Comparison of ENCODE assay signal across 10 mouse cellular contexts in genomic region chr3:102763713-102764400, GRCm38 (mm10). TPM values are rescaled to one million over a fixed set of nuclear protein-coding genes. Genes with fewer than 3 reads are reported as not detected.
DNase-seq lines count a peak whose midpoint lies in the region; ATAC-seq and TF ChIP-seq lines count a peak whose summit lies in the region.
"Had no signal": no experiment of that assay in that cellular context is flagged by ENCODE, and none has a peak within 500 bp of the region (broad histone marks: within the 10 kb centered on the region; RNA-seq: fewer than 3 reads in every experiment).

No protein-coding gene starts in this region.

- TF ChIP-seq CTCF in layer of hippocampus, adult 2 months (conservative IDR thresholded peaks at IDR 0.05): 0 out of 2 replicates have a peak, but pooled peaks have one; percentile 7
- no peak for TF ChIP-seq CTCF in cerebellum, adult 2 months (IDR thresholded peaks at IDR 0.05; ENCODE audit: borderline replicate concordance, insufficient read depth, low read depth, low read length)
- peak; percentile 33; the same call in 1 of the 2 replicates for TF ChIP-seq CTCF in hindbrain, postnatal 0 days (IDR thresholded peaks at IDR 0.05; ENCODE audit: low read depth)

- peak; percentile 28 to 67 for DNase-seq in layer of hippocampus, adult 2 months (ENCODE audit: low spot score in 2 of 2)
- DNase-seq in layer of hippocampus, adult 9-10 months (ENCODE audit: low spot score): no peak
- peak; percentile 74 to 86 for DNase-seq in cerebellum, adult 2 months
- peak; percentile 52 to 62 for DNase-seq in heart, adult 18-20 months
- DNase-seq in hindbrain, postnatal 0 days (ENCODE audit: low spot score): peak; percentile 70
- DNase-seq in adipocyte (ENCODE audit: low spot score): no peak
- no peak for DNase-seq in adrenal gland, postnatal 4 days (ENCODE audit: low spot score in 2 of 2)
- no peak for DNase-seq in frontal cortex, postnatal 25 days (ENCODE audit: low spot score in 2 of 2)

- no peak overlapping the region for H3K9ac ChIP-seq in hindbrain, postnatal 0 days (replicated peaks; ENCODE audit: low read length)

- peaks cover 17% of the 10 kb centered on the region for H3K4me1 ChIP-seq in cerebellum, adult 2 months (ENCODE audit: control insufficient read depth, insufficient read depth, low read length)
- H3K4me1 ChIP-seq in hindbrain, postnatal 0 days (ENCODE audit: insufficient read depth, low read length): peaks cover 6% of the 10 kb centered on the region

- H3K36me3 ChIP-seq in hindbrain, postnatal 0 days (ENCODE audit: insufficient read depth, low read length): peaks cover 7% of the 10 kb centered on the region; the same call in 1 of the 2 replicates

- 0 out of 2 replicates have a peak overlapping the region, but pooled peaks have one; percentile 19 for H3K4me2 ChIP-seq in hindbrain, postnatal 0 days (ENCODE audit: low read depth, low read length)

- 13% methylated on average over 10 of the region's 10 CpGs for WGBS in cerebellum, adult 2 months
- 20% methylated on average over 10 of the region's 10 CpGs for WGBS in hindbrain, postnatal 0 days

- H3K27me3 ChIP-seq in cerebellum, adult 2 months (ENCODE audit: control insufficient read depth, insufficient read depth, low read length): no peaks in the 10 kb centered on the region
- no peaks in the 10 kb centered on the region for H3K27me3 ChIP-seq in hindbrain, postnatal 0 days (ENCODE audit: insufficient read depth, low read length)
- H3K27me3 ChIP-seq: CH12.LX had no signal

- no peak overlapping the region for H3K4me3 ChIP-seq in layer of hippocampus, adult 2 months
- H3K4me3 ChIP-seq in cerebellum, adult 2 months (replicated peaks; ENCODE audit: insufficient read depth, low read depth, low read length): no peak overlapping the region
- H3K4me3 ChIP-seq in hindbrain, postnatal 0 days (ENCODE audit: low read length): no peak overlapping the region

- peak overlapping the region; percentile 80 for H3K27ac ChIP-seq in layer of hippocampus, adult 2 months
- H3K27ac ChIP-seq in cerebellum, adult 2 months (ENCODE audit: insufficient read depth, low read length): 0 out of 2 replicates have a peak overlapping the region, but pooled peaks have one; percentile 6
- H3K27ac ChIP-seq in hindbrain, postnatal 0 days: peak overlapping the region; percentile 73

- no peaks in the 10 kb centered on the region for H3K9me3 ChIP-seq in hindbrain, postnatal 0 days (ENCODE audit: low read length)

- ATAC-seq in hindbrain, postnatal 0 days: peak; percentile 69

- TF ChIP-seq POLR2A in cerebellum, adult 2 months (IDR thresholded peaks at IDR 0.05; ENCODE audit: borderline replicate concordance, insufficient read depth, low read length): no peak

RNA-seq across cellular contexts. Expression of gene Tshb, which starts 18.7 kb away (rescaled TPM):
- not detected for total RNA-seq in layer of hippocampus, adult 2 months (2021)
- polyA plus RNA-seq in cerebellum, adult 2 months (2012; rRNA removed): 1.1 and 2.4 TPM in 2 replicates
- not detected for total RNA-seq in heart, adult 18-20 months (2021)
- not detected in 2 replicates for total RNA-seq in hindbrain, postnatal 0 days (2014; rRNA removed)
- polyA plus RNA-seq in hindbrain, postnatal 0 days (2015; fragmentation: Nextera tagmentation; extraction: Ambion mirVana): 0.39 and 0.71 TPM in 2 replicates
- not detected for total RNA-seq in adrenal gland, postnatal 4 days (2021)
- total RNA-seq: CH12.LX had no signal
- polyA plus RNA-seq: large intestine, adult 2 months had no signal

RNA-seq across cellular contexts. Expression of gene Tspan2, which starts 29.5 kb away (rescaled TPM):
- 10 to 100 TPM; 70.5 to 76.2 TPM for total RNA-seq in layer of hippocampus, adult 2 months (2021)
- polyA plus RNA-seq in cerebellum, adult 2 months (2012; rRNA removed): 106 and 110 TPM in 2 replicates
- 1 to 10 TPM; 8.1 to 9.9 TPM for total RNA-seq in heart, adult 18-20 months (2021)
- 20.3 and 22.5 TPM in 2 replicates for total RNA-seq in hindbrain, postnatal 0 days (2014; rRNA removed)
- 19.4 and 20.0 TPM in 2 replicates for polyA plus RNA-seq in hindbrain, postnatal 0 days (2015; fragmentation: Nextera tagmentation; extraction: Ambion mirVana)
- total RNA-seq in adrenal gland, postnatal 4 days (2021): 10 to 100 TPM; 15.3 to 19.9 TPM

Comparison
In these comparisons a context has a peak if more than half of its experiments do, and no peak if none do; other contexts are left out.
1. DNase-seq: peak in layer of hippocampus, adult 2 months (2 of 2), cerebellum, adult 2 months (2 of 2), heart, adult 18-20 months (2 of 2) and hindbrain, postnatal 0 days (single experiment); none in layer of hippocampus, adult 9-10 months (single experiment), adipocyte (single experiment), adrenal gland, postnatal 4 days (0 of 2) and frontal cortex, postnatal 25 days (0 of 2).
2. H3K27ac ChIP-seq: peak in every context shown above with its lines; median percentile 80 in layer of hippocampus, adult 2 months; 73 in hindbrain, postnatal 0 days; 6 in cerebellum, adult 2 months.